Mouse (Mus musculus): ENCODE results near the gene 9530068E07Rik.

DNA sequence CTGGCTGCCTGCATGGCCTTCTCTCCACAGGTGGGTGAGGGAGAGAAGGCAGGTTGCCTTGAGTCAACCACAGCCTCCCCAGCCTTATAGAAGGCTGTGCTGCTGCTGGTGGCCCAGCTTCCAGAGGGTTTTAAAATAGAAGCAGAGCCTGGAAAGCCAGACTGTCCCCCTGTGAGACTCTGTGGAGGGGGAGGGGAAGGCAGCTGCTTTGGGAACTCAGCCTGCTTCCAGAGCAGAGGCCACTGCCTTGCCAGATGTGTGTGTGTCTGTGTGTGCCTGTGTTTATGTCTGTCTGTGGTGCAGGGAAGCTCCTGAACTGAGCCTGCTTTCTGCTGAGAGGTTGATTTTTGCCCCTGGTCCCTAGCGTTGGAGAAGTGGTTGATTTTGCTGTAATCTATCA lies 31.1 kb upstream of the 9530068E07Rik start:
- TF ChIP-seq CTCF (IDR thresholded peaks at IDR 0.05; ENCODE audit: extremely low read depth, insufficient read depth, low read length) (no peak), POLR2A (IDR thresholded peaks at IDR 0.05; ENCODE audit: extremely low read depth, insufficient read depth, low read length) (no peak)
